Mouse (Mus musculus) midbrain, embryonic 16.5 days (tissue): Measurements from ENCODE around the gene Mien1. TPM values are rescaled to one million over a fixed set of nuclear protein-coding genes. Genes with fewer than 3 reads are reported as not detected.

Source experiments
- ATAC-seq: fragments of 200-750 bp; cut with Nextera tagmentation; 2 replicates; pipeline ENCODE4 v1.8.0; 2017; ENCODE audit warnings: moderate TSS enrichment
- H3K27ac ChIP-seq: fragments of 300-500 bp; sonication (generic); 2 replicates; pipeline ENCODE4 v1.5.1; 2014; ENCODE audit warnings: mild to moderate bottlenecking, low read length, mixed read lengths
- H3K27me3 ChIP-seq: fragments of 300-500 bp; sonication (generic); 2 replicates; pipeline ENCODE4 v1.6.1; 2014; ENCODE audit warnings: low read depth, low read length, mixed read lengths; ENCODE audit not compliant: control insufficient read depth, insufficient read depth
- H3K36me3 ChIP-seq: fragments of 300-500 bp; sonication (generic); 2 replicates; pipeline ENCODE4 v1.6.1; 2014; ENCODE audit warnings: mild to moderate bottlenecking, low read length, moderate library complexity, mixed read lengths; ENCODE audit not compliant: control insufficient read depth, insufficient read depth
- H3K4me1 ChIP-seq: fragments of 300-500 bp; sonication (generic); 2 replicates; pipeline ENCODE4 v1.6.1; 2014; ENCODE audit warnings: mild to moderate bottlenecking, low read length, mixed read lengths; ENCODE audit not compliant: control insufficient read depth, insufficient read depth
- H3K4me2 ChIP-seq: fragments of 300-500 bp; sonication (generic); 2 replicates; pipeline ENCODE4 v1.6.1; 2014; ENCODE audit warnings: mild to moderate bottlenecking, low read length, mixed read lengths
- H3K4me3 ChIP-seq: fragments of 300-500 bp; sonication (generic); 2 replicates; pipeline ENCODE4 v1.5.1; 2014; ENCODE audit warnings: low read depth, mild to moderate bottlenecking, low read length, moderate library complexity, mixed read lengths
- H3K9ac ChIP-seq: fragments of 300-500 bp; sonication (generic); 2 replicates; pipeline ENCODE4 v1.6.1; 2014; ENCODE audit warnings: low read depth, low read length, mixed read lengths
- H3K9me3 ChIP-seq: fragments of 300-500 bp; sonication (generic); replicated peaks from 2 replicates; pipeline ENCODE4 v1.6.1; 2014; ENCODE audit warnings: mild to moderate bottlenecking, low read length, mixed read lengths; ENCODE audit not compliant: control insufficient read depth, poor library complexity, severe bottlenecking
- WGBS: fragments of 180-500 bp; shearing (Covaris S2); extraction: QIAGEN DNeasy Blood & Tissue Kit; methylation state at CpG from one replicate; pipeline ENCODE4 v1.1.7; 2014; 5-methylcytosine and 5-hydroxymethylcytosine counted together
- polyA plus RNA-seq: library from polyadenylated mRNA; unstranded; fragments of >200 nt; fragmentation: Nextera tagmentation; extraction: Ambion mirVana; gene quantifications from 2 replicates; pipeline ENCODE4 v1.2.1, GENCODE M21; 2015

Mien1 gene
- polyA plus RNA-seq, 1 experiment from 2014 or later = 252 TPM

DNA sequence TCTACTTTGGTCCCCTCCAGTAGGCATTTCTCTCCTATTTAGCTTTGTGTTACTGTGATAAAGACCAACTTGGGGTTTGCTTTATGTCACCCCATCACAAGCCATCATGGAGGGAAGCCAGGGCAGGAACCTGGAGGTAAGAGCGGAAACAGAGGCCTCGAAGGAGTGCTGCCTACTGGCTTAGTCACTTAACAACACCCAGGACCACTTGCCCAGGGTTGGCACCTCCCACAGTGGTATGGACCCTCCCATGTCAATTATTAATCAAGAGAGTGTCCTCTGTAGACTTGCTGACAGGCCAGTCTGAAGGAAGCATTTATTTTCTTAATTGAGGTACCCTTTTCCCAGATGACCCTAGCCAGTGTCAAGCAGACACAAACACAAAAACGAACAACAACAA, 38.0 kb downstream of the Mien1 start:
- Histone ChIP-seq H3K4me2 (peak overlapping the region; percentile 65), H3K4me3 (peak overlapping the region; percentile 56), H3K27ac (peak overlapping the region; percentile 93), H3K9me3 (no peaks in the 10 kb centered on the region), H3K4me1 (peaks cover 8% of the 10 kb centered on the region; the same call in 1 of the 2 replicates), H3K27me3 (no peaks in the 10 kb centered on the region), H3K36me3 (no peaks in the 10 kb centered on the region), H3K9ac (peak overlapping the region; percentile 72; the same call in 1 of the 2 replicates)
- ATAC-seq = no peak
- 63% methylated on average over 3 of the region's 3 CpGs for WGBS

DNA sequence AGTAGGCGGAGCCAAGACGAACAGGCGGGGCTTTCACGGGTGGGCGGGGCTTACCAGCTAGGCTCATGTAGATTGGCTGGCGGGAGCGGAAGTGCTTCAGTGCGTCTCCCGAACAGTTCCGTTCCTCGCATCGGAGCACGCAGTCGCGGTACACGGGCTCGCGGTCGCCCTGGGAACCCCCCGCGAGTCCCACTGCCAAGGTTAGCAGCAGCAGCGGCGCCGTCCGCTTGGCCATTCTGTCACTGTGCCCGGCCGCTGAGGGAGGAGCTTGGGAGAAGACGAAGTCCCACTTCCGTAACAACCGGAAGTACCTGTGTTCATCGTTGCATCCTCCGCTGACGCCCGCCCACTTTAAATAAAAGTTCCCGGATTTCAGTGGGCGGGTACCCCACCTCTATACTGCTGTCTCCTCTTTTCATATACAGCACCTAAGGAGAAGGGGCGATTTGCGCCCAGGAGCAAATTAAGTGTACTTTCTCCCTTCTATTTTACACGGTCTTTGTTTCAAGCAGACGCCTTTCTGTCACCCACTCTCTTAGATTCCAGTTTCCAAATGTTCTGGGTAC, 38.5 kb downstream of the Mien1 start, which contains the start of gene Pgap3:
Gene Pgap3 (minus strand): TSS at position 330 of the 566 bp plus-strand sequence.
- peak within 1 kb of the TSS; percentile 72 for H3K9ac ChIP-seq
- peak within 1 kb of the TSS; percentile 65 for H3K4me2 ChIP-seq
- peak; percentile 94 for ATAC-seq
- peak within 1 kb of the TSS; percentile 56 for H3K4me3 ChIP-seq
- H3K27me3 ChIP-seq = no peaks in the 10 kb centered on the region
- H3K27ac ChIP-seq = peak within 1 kb of the TSS; percentile 93
- WGBS = under 1% methylated on average over 40 of the region's 40 CpGs
- H3K36me3 ChIP-seq = no peaks in the 10 kb centered on the region
- peaks cover 8% of the 10 kb centered on the region; the same call in 1 of the 2 replicates for H3K4me1 ChIP-seq
- no peaks in the 10 kb centered on the region for H3K9me3 ChIP-seq

DNA sequence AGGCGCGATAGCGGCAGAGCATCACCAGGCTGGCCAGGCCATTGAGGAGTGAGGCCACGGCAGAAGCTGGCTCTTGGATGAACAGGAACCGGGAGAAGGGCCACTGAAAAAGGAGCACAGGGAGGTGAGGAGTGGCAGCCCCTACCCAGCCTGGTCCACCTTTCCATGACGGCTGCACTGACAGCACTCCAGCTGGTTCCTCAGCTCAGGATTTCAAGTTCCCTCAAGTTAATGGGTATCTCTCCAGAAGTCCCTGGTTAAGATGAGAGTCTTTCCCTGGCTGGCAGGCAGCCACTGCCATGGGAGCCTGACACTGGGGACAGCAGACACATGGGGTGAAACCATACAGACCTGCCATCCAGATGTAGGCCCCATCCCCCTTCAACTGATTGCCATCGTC, 40.8 kb downstream of the Mien1 start:
- Histone ChIP-seq H3K4me3 (no peak overlapping the region), H3K27ac (no peak overlapping the region), H3K36me3 (no peaks in the 10 kb centered on the region), H3K4me1 (peaks cover 11% of the 10 kb centered on the region; the same call in 1 of the 2 replicates), H3K9ac (no peak overlapping the region), H3K9me3 (no peaks in the 10 kb centered on the region), H3K27me3 (no peaks in the 10 kb centered on the region), H3K4me2 (no peak overlapping the region)
- ATAC-seq = no peak
- WGBS = 93% methylated on average over 7 of the region's 7 CpGs

DNA sequence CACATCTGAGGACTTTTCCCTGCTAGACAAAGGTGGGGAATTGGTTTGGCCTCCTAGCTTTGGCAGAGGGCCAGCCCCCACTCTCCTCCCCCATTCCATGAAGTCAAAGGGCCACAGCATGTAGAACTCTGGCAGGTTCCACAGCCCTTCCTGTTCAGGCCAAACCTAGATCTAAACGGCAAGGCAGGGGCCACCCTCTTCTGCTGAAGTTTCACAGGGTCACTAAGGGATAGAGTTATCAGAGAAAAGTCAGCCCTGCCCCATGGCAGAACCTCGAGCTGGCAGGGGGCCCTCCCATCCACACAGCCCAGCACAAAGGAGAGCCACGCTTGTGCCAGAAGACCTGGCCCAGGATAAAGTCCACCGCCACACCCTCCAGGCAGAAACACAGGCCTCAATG, 43.8 kb downstream of the Mien1 start:
- H3K9ac ChIP-seq = no peak overlapping the region
- H3K27me3 ChIP-seq = peaks cover 7% of the 10 kb centered on the region; the same call in 1 of the 2 replicates
- H3K4me2 ChIP-seq = no peak overlapping the region
- H3K36me3 ChIP-seq = no peaks in the 10 kb centered on the region
- H3K27ac ChIP-seq = no peak overlapping the region
- ATAC-seq = no peak
- 54% methylated on average over 4 of the region's 4 CpGs for WGBS
- H3K4me3 ChIP-seq = no peak overlapping the region
- H3K4me1 ChIP-seq = peaks cover 6% of the 10 kb centered on the region; the same call in 1 of the 2 replicates
- H3K9me3 ChIP-seq = no peaks in the 10 kb centered on the region

DNA sequence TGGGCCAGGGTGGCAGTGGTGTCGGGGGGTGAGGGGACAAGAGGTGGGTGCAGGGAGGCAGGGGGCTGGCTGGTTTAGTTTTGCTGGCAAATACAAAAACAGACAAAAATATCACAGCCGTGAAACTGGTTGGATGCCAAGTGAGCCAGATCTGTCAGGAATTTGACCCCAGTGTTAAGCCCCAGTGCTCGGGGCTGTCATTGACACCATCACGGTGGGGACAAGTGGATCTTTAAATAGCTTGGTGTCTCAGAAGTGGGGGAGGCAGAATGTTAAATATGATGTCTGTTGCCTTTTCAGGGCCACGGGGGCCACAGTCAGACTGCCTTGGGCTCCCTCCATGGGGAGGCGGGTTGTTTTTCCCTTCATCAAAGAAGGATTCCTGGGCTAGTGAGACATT, 44.5 kb downstream of the Mien1 start:
- no peak for ATAC-seq
- Histone ChIP-seq H3K4me1 (0 out of 2 replicates have a peak, but pooled peaks cover 3% of the 10 kb centered on the region), H3K27ac (no peak overlapping the region), H3K9me3 (no peaks in the 10 kb centered on the region), H3K4me3 (no peak overlapping the region), H3K36me3 (no peaks in the 10 kb centered on the region), H3K9ac (no peak overlapping the region), H3K4me2 (no peak overlapping the region), H3K27me3 (peaks cover 7% of the 10 kb centered on the region; the same call in 1 of the 2 replicates)
- 63% methylated on average over 6 of the region's 6 CpGs for WGBS

DNA sequence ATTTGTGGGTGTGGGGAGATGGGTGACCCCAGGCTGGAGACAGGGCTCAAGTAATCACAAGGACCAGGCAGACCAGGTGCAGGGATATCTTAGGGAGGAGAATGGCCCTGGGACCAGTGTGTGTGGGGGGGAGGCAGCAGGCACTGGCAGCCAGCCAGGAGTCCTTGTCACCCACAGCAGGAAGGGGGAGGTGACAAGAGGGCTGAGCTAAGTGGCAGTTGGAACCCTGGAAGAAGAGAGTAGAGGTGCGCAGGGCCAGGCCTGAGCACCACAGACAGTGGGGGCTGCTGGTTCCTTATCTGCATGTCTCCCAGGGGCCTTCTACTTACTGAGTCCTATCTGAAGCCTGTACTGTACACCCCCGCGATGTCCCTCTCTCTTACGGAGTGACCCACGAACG, 45.5 kb downstream of the Mien1 start:
- Histone ChIP-seq H3K9me3 (no peaks in the 10 kb centered on the region), H3K36me3 (no peaks in the 10 kb centered on the region), H3K4me3 (no peak overlapping the region), H3K4me1 (0 out of 2 replicates have a peak, but pooled peaks cover 3% of the 10 kb centered on the region), H3K9ac (no peak overlapping the region), H3K4me2 (no peak overlapping the region), H3K27me3 (peaks cover 12% of the 10 kb centered on the region; the same call in 1 of the 2 replicates), H3K27ac (no peak overlapping the region)
- WGBS = 70% methylated on average over 6 of the region's 6 CpGs
- ATAC-seq = no peak

DNA sequence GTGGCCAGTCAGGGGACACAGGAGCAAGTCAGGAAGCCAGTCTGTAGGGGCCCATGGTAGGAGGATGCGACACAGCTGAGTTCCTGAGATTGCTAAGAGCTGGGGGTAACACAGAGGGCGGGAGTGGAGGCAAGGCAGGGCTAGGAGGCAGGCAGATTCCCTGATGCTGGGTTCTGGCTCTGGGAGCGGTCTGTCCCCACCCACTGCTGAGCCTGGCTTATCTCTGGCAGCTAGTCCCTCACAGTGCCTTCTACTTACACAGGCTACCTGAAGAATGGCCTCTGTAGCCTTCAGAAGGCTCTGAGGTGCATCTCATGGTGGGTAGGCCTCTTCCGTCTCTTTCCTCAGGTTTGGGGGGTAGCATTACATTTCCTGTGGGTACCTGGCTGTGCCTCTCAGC, 46.1 kb downstream of the Mien1 start:
- peaks cover 18% of the 10 kb centered on the region for H3K27me3 ChIP-seq
- no peak overlapping the region for H3K9ac ChIP-seq
- ATAC-seq = no peak
- no peaks in the 10 kb centered on the region for H3K9me3 ChIP-seq
- WGBS = 55% methylated on average over 4 of the region's 4 CpGs
- H3K27ac ChIP-seq = no peak overlapping the region
- H3K4me1 ChIP-seq = 0 out of 2 replicates have a peak, but pooled peaks cover 3% of the 10 kb centered on the region
- no peak overlapping the region for H3K4me2 ChIP-seq
- H3K36me3 ChIP-seq = no peaks in the 10 kb centered on the region
- no peak overlapping the region for H3K4me3 ChIP-seq

DNA sequence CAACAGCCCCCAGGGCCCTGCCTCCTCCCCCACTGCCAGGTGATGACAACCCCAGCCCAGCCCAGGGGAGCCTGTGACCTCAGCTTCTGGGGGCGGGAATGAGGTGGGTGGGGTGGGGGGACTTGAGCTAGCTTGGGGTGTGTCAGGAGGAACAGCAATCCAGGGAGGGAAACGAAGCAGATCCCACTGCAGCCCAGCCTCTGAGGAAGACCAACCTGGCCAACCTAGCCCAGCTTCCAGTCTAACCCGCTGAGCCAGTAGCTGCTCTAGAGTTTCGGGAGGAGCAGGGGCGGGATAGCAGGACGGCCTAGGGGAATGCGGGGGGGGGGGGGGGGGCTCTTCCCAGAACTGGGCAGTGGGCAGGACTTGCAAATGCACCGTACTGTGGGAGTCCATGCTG, 46.8 kb downstream of the Mien1 start:
- peaks cover 22% of the 10 kb centered on the region for H3K27me3 ChIP-seq
- WGBS = 23% methylated on average over 5 of the region's 8 CpGs
- no peak for ATAC-seq
- H3K4me3 ChIP-seq = no peak overlapping the region
- no peak overlapping the region for H3K4me2 ChIP-seq
- H3K9ac ChIP-seq = no peak overlapping the region
- no peaks in the 10 kb centered on the region for H3K9me3 ChIP-seq
- no peak overlapping the region for H3K27ac ChIP-seq
- H3K4me1 ChIP-seq = 0 out of 2 replicates have a peak, but pooled peaks cover 3% of the 10 kb centered on the region
- no peaks in the 10 kb centered on the region for H3K36me3 ChIP-seq

DNA sequence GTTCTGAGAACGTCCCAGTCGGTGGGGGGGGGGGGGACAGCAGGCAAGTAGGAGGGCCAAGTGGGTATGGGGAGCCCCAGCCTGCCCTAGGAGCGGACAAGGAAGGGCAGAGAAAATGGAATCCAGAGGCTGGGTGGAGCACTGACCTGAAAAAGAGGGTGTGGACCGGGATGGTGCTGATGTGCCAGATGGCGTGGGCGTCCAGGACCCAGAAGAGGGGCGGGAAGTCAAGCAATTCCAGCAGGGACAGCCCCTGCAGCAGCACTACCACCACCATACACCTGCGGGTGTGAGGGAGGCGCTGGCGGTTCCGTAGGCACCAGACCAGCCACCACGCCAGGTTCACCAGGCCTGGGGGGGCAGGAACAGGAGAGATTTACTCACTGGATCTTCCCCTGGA, 48.6 kb downstream of the Mien1 start:
- Histone ChIP-seq H3K4me3 (no peak overlapping the region), H3K4me1 (peaks cover 3% of the 10 kb centered on the region; the same call in 1 of the 2 replicates), H3K27ac (no peak overlapping the region), H3K9me3 (no peaks in the 10 kb centered on the region), H3K27me3 (peaks cover 31% of the 10 kb centered on the region), H3K9ac (no peak overlapping the region), H3K36me3 (no peaks in the 10 kb centered on the region), H3K4me2 (no peak overlapping the region)
- ATAC-seq = no peak
- WGBS = 72% methylated on average over 12 of the region's 12 CpGs
